In the genomic region with DNA sequence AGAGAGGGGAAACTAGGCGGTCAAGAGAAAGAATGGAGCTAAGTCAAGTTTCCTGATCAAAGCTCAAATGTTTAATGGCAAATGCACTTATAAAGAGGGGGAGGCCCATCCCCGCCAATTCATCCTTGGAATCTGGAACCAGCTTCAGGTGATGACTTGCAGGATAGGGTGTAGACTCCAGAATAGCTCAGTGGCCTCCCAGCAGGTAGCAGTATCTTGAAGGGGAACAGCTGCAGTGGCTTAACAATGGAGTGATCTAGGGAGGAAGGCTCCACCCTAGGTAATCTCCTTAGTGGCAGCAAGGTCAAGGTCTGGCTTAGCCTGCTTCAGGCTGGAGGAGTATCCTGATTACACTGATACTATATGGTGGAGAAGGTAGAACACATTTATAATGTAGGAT, we compare ENCODE assay signal across 21 mouse cellular contexts. TPM values are rescaled to one million over a fixed set of nuclear protein-coding genes. Genes with fewer than 3 reads are reported as not detected.
"Had no signal": no experiment of that assay in that cellular context is flagged by ENCODE, and none has a peak within 500 bp of the region (broad histone marks: within the 10 kb centered on the region; RNA-seq: fewer than 3 reads in every experiment).

No protein-coding gene starts in this region.

RNA-seq across cellular contexts. Expression of a gene that starts 40.3 kb away (rescaled TPM):
- polyA plus RNA-seq: cortical plate, adult 2 months; embryonic facial prominence, embryonic 10.5 days; embryonic facial prominence, embryonic 11.5 days; embryonic facial prominence, embryonic 12.5 days; embryonic facial prominence, embryonic 13.5 days; embryonic facial prominence, embryonic 14.5 days; embryonic facial prominence, embryonic 15.5 days; erythroblast, embryonic 14.5 days; forebrain, embryonic 10.5 days; forebrain, embryonic 11.5 days; forebrain, embryonic 12.5 days; forebrain, embryonic 13.5 days; forebrain, embryonic 14.5 days; forebrain, embryonic 15.5 days; forebrain, embryonic 16.5 days; forebrain, postnatal 0 days; frontal cortex, adult 2 months; gonadal fat pad, adult 2 months; heart, adult 2 months; heart, embryonic 10.5 days; heart, embryonic 11.5 days had no signal
